Mouse (Mus musculus): Measurements from ENCODE around the gene Cemip. TPM values are rescaled to one million over a fixed set of nuclear protein-coding genes. Genes with fewer than 3 reads are reported as not detected.

Cemip gene
- total and polyA plus RNA-seq, 2 experiments, result not detected

DNA sequence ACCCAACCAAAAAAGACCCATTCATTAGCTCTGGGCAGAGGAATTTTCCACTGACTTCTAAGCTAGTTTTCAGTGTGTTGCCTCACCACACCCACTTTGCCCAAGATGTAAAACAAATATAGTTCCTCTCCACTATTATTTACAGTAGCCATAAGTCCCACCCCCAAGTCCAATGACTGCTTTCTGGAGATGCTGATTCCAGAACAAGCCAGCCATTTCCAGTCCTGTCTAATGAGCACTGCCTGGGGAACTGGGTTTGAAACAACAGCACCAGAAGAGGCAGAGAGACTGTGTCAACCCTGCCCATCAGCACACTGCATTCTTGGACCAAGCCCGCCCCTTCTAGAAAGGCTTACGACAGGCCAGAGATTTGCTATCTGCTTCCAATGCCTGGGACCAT lies 103.7 kb downstream of the Cemip start:
- Histone ChIP-seq H3K4me3 (ENCODE audit: insufficient read depth, low read depth, low read length) (no peak overlapping the region), H3K27ac (replicated peaks; ENCODE audit: insufficient read depth, low read depth, low read length) (no peak overlapping the region), H3K36me3 (ENCODE audit: control insufficient read depth, insufficient read depth, low read length) (no peaks in the 10 kb centered on the region), H3K4me1 (ENCODE audit: control insufficient read depth, insufficient read depth, low read length) (no peaks in the 10 kb centered on the region), H3K27me3 (ENCODE audit: control insufficient read depth, insufficient read depth, low read length) (no peaks in the 10 kb centered on the region), H3K9ac (ENCODE audit: low read depth, low read length) (no peak overlapping the region), H3K79me2 (ENCODE audit: control insufficient read depth, insufficient read depth, low read length) (no peaks in the 10 kb centered on the region)
- DNase-seq (ENCODE audit: extremely low read depth, low read depth, low spot score), result no peak
- WGBS, result 70% methylated on average over 2 of the region's 2 CpGs
- TF ChIP-seq POLR2A (IDR thresholded peaks at IDR 0.05; ENCODE audit: extremely low read depth, insufficient read depth, low read length) (no peak), CTCF (IDR thresholded peaks at IDR 0.05; ENCODE audit: low read depth, low read length) (no peak)

DNA sequence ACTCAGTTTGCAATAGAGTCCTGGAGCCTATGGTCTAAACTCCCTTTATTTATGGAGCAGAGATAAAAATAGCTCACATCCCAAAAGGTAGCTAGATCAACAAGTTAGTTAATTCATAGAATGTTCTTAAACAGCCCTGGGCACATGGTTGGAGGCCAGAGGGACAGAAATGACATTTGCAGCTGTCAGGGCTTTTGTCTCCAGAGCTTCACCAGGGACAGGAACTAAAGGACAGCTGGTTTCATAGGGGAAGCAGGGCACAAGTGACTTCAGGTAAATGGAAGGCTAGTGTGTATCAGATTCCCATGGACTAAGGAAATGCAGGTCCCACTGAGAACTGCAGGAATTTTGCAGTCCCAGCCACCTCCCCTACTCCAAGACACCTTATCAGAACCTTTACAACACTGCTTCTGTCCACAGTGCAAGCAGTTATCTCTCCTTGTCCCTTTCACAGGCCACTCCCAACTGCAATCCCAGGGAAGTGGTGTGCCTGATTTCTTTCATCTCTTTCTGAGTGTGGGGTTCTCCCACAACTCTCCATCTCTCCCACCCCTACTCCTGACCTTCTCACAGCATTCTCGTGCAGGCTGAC lies 107.3 kb downstream of the Cemip start:
- no peak overlapping the region for H3K4me3 ChIP-seq (ENCODE audit: insufficient read depth, low read depth, low read length)
- WGBS, result 48% methylated on average over 1 of the region's 1 CpGs
- no peaks in the 10 kb centered on the region for H3K36me3 ChIP-seq (ENCODE audit: control insufficient read depth, insufficient read depth, low read length)
- no peaks in the 10 kb centered on the region for H3K79me2 ChIP-seq (ENCODE audit: control insufficient read depth, insufficient read depth, low read length)
- H3K27me3 ChIP-seq (ENCODE audit: control insufficient read depth, insufficient read depth, low read length), result no peaks in the 10 kb centered on the region
- no peak for TF ChIP-seq POLR2A (IDR thresholded peaks at IDR 0.05; ENCODE audit: extremely low read depth, insufficient read depth, low read length)
- no peak for TF ChIP-seq CTCF (IDR thresholded peaks at IDR 0.05; ENCODE audit: low read depth, low read length)
- no peaks in the 10 kb centered on the region for H3K4me1 ChIP-seq (ENCODE audit: control insufficient read depth, insufficient read depth, low read length)
- H3K9ac ChIP-seq (ENCODE audit: low read depth, low read length), result no peak overlapping the region
- H3K27ac ChIP-seq (replicated peaks; ENCODE audit: insufficient read depth, low read depth, low read length), result no peak overlapping the region
- no peak for DNase-seq (ENCODE audit: extremely low read depth, low read depth, low spot score)

DNA sequence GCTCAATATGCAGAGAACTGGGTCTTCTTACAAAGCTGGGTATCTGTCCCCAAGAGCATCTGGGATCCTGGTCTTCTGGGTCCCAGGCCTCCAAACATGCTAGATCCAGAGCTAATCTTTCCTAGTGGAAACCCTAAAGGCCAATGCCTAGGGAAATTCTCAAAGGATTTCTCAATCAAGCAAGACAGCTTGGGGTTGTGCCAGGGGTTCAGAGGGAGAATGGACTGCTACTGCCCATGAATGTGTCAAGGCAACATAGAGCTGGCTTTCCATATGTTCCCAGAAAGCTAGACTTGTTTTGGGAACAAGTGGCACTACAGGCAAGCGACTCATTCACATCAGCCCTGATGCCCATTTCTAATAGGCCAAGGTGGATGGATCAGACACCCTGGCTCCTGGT lies 107.9 kb downstream of the Cemip start:
- no peak overlapping the region for H3K4me3 ChIP-seq (ENCODE audit: insufficient read depth, low read depth, low read length)
- WGBS, result 88% methylated on average over 1 of the region's 1 CpGs
- no peak for DNase-seq (ENCODE audit: extremely low read depth, low read depth, low spot score)

DNA sequence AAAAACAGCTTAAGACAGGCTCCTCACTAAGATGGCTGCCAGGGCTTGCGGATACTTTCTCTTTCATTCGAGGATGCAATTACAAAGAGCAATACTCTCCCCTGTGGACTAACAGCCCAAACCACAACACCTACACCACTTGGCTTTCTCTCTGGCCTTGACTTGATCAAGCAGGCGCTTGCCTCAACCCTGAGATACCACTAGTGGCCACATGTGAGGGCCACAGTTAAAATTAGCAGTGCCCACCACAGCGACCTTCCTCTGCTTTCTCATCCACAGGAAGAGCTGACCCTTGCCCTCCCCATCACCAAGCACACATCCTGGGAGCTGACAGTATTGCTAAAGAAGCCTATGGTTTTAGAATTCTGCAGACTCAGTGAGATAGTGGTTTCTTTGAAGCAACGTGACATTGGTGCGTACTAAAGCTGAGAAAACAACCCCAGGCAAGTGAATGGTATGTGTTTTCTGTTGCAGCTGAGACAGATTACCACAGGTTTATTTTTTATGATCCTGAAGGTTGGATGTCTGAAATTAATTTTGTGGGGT lies 109.8 kb downstream of the Cemip start:
- no peaks in the 10 kb centered on the region for H3K27me3 ChIP-seq (ENCODE audit: control insufficient read depth, insufficient read depth, low read length)
- no peaks in the 10 kb centered on the region for H3K79me2 ChIP-seq (ENCODE audit: control insufficient read depth, insufficient read depth, low read length)
- H3K9ac ChIP-seq (ENCODE audit: low read depth, low read length), result no peak overlapping the region
- H3K4me1 ChIP-seq (ENCODE audit: control insufficient read depth, insufficient read depth, low read length), result no peaks in the 10 kb centered on the region
- no peak overlapping the region for H3K27ac ChIP-seq (replicated peaks; ENCODE audit: insufficient read depth, low read depth, low read length)
- DNase-seq (ENCODE audit: extremely low read depth, low read depth, low spot score), result no peak
- 68% methylated on average over 6 of the region's 6 CpGs for WGBS
- no peak overlapping the region for H3K4me3 ChIP-seq (ENCODE audit: insufficient read depth, low read depth, low read length)
- TF ChIP-seq POLR2A (IDR thresholded peaks at IDR 0.05; ENCODE audit: extremely low read depth, insufficient read depth, low read length) (no peak), CTCF (IDR thresholded peaks at IDR 0.05; ENCODE audit: low read depth, low read length) (no peak)
- no peaks in the 10 kb centered on the region for H3K36me3 ChIP-seq (ENCODE audit: control insufficient read depth, insufficient read depth, low read length)

More for the DNA sequence above, 107.9 kb downstream of the Cemip start:
- no peaks in the 10 kb centered on the region for H3K4me1 ChIP-seq (ENCODE audit: control insufficient read depth, insufficient read depth, low read length)
- H3K27me3 ChIP-seq (ENCODE audit: control insufficient read depth, insufficient read depth, low read length), result no peaks in the 10 kb centered on the region
- no peak overlapping the region for H3K9ac ChIP-seq (ENCODE audit: low read depth, low read length)
- no peak for TF ChIP-seq CTCF (IDR thresholded peaks at IDR 0.05; ENCODE audit: low read depth, low read length)
- no peak for TF ChIP-seq POLR2A (IDR thresholded peaks at IDR 0.05; ENCODE audit: extremely low read depth, insufficient read depth, low read length)
- H3K36me3 ChIP-seq (ENCODE audit: control insufficient read depth, insufficient read depth, low read length), result no peaks in the 10 kb centered on the region
- no peak overlapping the region for H3K27ac ChIP-seq (replicated peaks; ENCODE audit: insufficient read depth, low read depth, low read length)
- no peaks in the 10 kb centered on the region for H3K79me2 ChIP-seq (ENCODE audit: control insufficient read depth, insufficient read depth, low read length)

DNA sequence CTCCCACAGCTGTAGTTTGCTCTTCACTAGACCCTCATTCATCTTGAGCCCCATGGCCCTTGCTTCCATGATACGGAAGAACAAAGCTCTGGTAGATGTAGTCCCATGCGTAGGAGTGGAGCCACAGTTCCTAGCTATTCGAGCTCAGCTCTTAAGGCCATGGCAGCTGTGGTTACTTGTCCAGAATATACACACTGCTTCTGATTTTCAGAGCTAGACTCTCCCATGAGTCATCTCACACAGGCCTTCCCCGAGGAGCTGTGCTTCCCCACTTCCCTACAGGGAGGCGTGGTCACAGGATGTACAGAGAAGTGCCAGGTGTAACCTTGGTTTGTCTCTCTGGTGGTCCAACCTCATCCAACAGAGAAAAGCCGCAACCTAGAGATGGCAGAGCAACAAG lies 111.0 kb downstream of the Cemip start:
- Histone ChIP-seq H3K79me2 (ENCODE audit: control insufficient read depth, insufficient read depth, low read length) (no peaks in the 10 kb centered on the region), H3K27me3 (ENCODE audit: control insufficient read depth, insufficient read depth, low read length) (no peaks in the 10 kb centered on the region), H3K4me1 (ENCODE audit: control insufficient read depth, insufficient read depth, low read length) (no peaks in the 10 kb centered on the region), H3K27ac (replicated peaks; ENCODE audit: insufficient read depth, low read depth, low read length) (no peak overlapping the region), H3K36me3 (ENCODE audit: control insufficient read depth, insufficient read depth, low read length) (no peaks in the 10 kb centered on the region), H3K9ac (ENCODE audit: low read depth, low read length) (no peak overlapping the region), H3K4me3 (ENCODE audit: insufficient read depth, low read depth, low read length) (no peak overlapping the region)
- no peak for DNase-seq (ENCODE audit: extremely low read depth, low read depth, low spot score)
- TF ChIP-seq POLR2A (IDR thresholded peaks at IDR 0.05; ENCODE audit: extremely low read depth, insufficient read depth, low read length), result no peak
- WGBS, result 77% methylated on average over 6 of the region's 6 CpGs

DNA sequence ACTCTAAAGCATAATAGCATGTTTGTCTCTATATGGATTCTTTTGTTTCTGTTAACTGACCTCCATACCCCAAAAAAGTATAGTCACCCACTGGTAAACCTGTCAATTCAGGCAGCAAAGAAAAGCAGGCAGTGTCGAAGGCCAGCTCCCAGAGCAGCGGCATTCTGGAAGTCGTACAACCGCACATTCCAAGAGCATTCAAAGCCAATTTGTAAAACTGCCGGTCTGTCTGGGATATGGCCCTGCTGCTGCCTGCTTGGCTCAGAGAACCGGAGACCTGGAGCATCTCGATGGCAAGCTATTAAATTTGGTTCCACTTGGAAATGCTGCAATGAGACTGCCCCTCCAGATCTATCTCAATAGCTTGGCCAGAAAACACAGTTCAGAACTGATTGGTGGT lies 113.8 kb downstream of the Cemip start:
- H3K4me3 ChIP-seq (ENCODE audit: insufficient read depth, low read depth, low read length), result no peak overlapping the region
- no peak overlapping the region for H3K27ac ChIP-seq (replicated peaks; ENCODE audit: insufficient read depth, low read depth, low read length)
- no peaks in the 10 kb centered on the region for H3K4me1 ChIP-seq (ENCODE audit: control insufficient read depth, insufficient read depth, low read length)
- TF ChIP-seq POLR2A (IDR thresholded peaks at IDR 0.05; ENCODE audit: extremely low read depth, insufficient read depth, low read length), result no peak
- no peak for TF ChIP-seq CTCF (IDR thresholded peaks at IDR 0.05; ENCODE audit: low read depth, low read length)
- 83% methylated on average over 7 of the region's 7 CpGs for WGBS
- H3K27me3 ChIP-seq (ENCODE audit: control insufficient read depth, insufficient read depth, low read length), result no peaks in the 10 kb centered on the region
- no peak for DNase-seq (ENCODE audit: extremely low read depth, low read depth, low spot score)
- no peaks in the 10 kb centered on the region for H3K79me2 ChIP-seq (ENCODE audit: control insufficient read depth, insufficient read depth, low read length)
- H3K36me3 ChIP-seq (ENCODE audit: control insufficient read depth, insufficient read depth, low read length), result no peaks in the 10 kb centered on the region
- H3K9ac ChIP-seq (ENCODE audit: low read depth, low read length), result no peak overlapping the region

Data from liver, adult 2 months (tissue).